Mouse (Mus musculus): ENCODE measurements around the gene Zfp94.

The Zfp94 gene

DNA sequence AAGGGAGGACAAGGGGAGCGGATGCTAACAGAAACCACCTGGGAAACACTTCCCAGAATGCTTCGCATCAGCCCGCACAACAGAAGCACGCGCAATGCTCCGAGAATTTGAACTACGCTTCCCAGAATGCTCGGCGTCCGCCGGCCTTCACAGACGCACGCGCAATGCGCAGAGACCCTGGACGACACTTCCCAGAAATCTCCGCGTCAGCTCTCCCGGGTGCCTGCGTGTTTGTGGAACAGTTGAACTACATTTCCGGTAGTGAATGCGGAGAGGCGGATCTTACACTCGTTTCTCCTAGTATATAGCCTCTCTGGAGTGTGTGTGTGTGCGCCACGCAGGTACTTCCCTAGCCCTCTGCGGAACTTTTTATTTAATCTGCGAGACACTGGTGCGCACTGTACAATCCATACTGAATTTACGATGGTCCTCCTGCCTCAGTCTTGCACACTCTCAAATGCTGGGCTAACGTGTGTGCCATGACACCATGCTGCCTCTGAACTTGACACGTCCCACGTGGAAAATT is at the start of gene Zfp94:
TSS of gene Zfp94 (minus strand) at position 100 of the 526 bp plus-strand sequence.
- peak; percentile 94 for DNase-seq

DNA sequence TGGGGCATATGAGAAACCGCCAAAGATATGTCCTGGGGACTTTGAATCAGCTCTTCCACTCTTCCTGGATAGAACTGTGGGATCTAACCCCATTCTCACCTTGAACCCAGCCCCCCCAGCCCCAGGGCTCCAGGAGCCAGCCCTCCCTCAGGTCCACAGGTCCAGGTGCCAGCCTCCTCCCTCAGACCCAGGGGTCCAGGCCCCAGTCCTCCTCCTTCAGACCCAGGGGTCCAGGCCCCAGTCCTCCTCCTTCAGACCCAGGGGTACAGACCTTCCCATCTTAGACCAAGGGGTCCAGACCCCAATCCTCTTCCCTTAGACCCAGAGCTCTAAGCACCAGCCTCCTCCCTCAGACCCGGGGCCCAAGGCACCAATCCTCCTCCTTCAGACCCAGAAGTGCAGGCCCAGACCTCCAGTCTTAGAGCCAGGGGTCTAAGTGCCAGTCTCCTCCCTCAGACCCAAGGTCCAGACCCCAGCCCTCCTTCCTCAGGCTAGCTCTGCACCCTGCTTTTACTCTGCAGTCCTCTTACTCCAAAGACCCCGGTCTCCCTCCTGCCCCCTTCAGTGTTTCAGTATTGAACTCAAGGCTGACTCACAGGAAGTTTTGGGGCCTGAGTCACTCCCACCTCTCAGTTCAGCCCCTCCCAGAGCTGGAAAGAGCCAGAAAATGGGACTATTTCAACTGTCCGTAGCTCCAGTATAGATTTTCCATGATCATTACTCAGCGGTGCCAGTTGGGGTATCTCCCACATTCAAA is 49.0 kb upstream of the Zfp94 start:
- DNase-seq, result peak; percentile 23

DNA sequence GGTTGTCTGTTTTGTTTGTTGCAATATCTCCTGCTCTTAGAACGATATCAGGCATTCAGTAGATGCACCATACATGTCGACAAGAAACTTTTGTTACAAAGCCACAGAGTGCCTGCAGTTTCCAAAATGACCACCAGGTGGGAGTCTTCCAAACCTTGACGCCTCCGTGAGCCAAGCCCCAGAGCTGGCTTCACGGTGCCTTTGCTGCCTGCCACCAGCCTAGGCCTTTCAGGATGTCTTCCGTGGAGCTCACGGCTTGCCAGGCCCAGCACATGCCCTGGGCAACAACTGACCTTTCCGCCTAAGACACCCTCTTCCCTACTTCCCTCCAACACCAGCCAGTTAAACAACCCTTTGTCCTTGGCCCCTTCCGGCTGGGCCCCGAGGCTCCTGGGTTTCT is 48.4 kb upstream of the Zfp94 start:
- DNase-seq, result peak; percentile 93

DNA sequence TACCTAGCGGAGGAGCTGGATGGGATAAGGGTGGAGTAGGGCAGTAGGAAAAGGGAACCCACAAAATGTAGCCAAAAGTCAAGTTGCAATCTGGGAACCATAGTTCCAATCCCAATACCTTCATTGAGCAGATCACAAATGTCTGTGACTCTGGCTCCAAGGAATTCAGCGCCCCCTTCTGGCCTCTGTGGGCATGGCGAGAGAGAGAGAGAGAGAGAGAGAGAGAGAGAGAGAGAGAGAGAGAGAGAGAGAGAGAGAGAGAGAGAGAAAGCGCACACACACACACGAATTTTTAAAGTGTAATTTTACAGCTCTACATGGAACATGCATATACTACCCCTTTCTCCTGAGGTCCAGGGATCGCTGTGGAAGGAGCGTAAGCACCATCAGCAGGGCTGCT is 46.8 kb upstream of the Zfp94 start:
- peak; percentile 78 for DNase-seq

DNA sequence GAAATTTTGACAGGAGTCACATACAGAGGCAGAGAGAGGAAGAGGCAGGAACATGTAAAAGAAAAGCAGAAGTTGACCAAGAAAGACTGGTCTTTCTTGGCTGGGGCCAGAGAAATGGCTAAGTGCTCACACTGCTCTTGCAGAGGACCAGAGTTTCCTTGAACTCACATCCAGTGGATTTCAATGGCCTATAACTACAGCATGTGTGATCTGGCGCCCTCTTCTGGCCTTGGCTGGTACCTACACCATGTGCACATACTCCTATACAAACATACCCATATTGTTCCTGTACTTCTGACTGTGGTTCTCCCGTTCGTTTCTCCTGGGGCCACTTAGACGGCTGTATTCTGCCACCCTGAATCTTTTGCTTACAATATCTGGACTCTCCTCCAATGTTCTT is 44.5 kb upstream of the Zfp94 start:
- DNase-seq, result no peak

DNA sequence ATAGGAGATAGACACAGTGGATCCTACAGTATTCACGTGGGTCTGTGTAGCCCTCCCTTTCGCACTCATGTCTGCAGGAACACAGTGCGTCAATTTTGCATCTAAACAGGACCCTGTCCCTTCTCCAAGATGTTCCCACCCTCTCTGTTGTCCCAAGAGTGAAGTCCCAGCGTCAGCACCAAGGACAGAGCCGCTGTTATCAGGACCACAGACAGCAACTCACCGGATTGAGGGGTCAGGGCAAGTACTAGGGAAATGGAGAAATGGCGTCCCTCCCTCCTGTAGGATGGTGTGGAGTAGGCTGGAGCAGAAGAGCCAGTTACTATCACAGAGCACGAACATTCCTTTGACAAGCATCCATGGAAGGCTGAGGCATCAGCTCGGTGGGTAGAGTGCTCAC is 42.8 kb upstream of the Zfp94 start:
- peak; percentile 36 for DNase-seq

DNA sequence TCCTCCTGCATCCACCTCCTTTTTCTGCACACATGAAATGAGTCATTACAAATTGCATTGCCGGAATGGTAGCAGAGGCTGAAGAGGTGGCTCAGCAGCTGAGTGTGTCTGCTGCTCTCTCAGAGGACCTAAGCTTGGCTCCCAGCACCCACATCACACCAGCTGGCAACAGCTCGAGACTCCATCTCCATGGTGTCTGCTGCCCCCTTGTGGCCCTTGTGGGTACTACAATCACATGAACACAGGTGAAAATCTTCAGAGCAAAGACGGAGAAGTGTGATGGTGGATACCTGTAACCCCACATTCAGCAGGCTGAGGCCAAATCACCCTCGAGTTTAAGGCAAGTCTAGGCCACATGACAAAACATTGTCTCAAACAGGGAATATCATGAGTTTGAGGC is 41.4 kb upstream of the Zfp94 start:
- peak; percentile 42 for DNase-seq

DNA sequence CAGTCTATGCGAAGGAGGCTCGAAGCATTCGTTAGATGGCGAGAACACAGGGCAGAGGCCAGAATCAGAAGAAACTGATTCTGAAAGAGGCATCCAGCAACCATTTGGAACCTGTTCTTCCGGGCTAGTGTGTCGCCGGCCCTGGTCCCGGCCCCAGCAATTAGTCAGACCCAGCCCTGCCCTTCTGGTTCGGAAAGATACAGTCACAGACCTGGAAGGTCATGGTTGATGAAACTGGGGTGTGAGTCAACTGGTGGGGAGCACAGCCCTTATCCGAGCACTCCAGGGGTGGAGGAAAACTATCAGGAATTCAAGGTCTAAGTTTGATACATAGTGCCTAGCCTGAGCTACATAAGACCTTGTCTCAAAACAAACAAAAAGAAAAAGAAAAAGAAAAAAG is 39.6 kb upstream of the Zfp94 start:
- DNase-seq, result no peak

DNA sequence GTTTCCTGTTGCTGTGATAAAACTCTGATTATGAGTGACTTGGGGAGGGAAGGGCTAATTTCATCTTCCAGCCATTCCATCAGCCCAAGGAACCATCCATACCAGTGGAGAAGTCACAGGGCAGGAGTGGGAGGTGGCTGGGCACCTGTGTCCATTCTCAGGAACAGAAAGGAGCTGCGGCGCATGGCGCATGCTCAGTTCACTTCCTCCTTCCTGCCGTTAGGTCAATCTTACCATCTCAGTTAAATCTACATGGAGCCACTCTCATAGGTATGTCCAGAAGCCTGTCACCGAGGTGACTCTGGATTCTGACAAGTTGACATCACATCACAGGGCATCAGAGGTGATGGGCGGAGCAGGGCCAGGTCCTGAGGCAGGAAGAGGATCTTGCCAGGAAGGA is 39.2 kb upstream of the Zfp94 start:
- DNase-seq, result no peak

DNA sequence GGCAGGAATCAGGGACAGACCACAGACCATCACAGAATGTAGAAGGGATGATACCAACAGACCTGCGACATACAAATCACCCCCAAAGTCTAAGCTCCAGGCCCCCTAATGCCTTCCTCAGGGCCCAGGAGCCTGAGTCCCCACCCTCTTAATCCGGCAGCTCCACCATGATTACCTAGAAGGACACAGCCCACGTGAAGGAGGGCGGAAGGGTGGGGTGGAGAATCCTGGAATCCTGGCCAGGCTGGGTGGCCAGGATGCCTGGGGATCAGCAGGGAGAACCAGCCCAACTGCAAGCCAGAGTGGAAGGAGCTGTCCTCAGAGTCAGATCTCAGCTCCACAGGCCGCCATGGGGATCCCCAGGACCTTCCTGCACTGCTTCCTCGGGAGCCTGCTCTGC is 32.4 kb upstream of the Zfp94 start, which contains the start of gene Lypd5:
TSS of gene Lypd5 (plus strand) at position 301 of the 400 bp plus-strand sequence.
- DNase-seq, result no peak

DNA sequence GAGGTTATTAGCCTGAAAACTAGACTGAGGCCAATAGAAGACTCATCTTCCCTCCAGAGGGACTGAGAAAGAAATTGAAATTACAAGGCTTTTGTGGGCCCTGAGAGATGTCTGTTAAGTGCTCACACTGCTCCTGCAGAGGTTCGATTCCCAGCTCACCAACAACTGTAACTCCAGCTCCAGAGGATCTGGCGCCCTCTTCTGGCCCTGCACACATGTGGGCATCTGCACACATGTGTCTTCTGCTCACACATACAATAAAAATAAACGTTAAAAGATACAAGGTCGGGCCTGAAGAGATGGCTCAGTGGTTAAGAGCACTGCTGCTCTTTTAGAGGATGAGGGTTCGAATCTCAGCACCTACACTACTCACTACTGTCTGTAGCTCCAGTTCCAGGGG is 30.0 kb upstream of the Zfp94 start:
- no peak for DNase-seq

DNA sequence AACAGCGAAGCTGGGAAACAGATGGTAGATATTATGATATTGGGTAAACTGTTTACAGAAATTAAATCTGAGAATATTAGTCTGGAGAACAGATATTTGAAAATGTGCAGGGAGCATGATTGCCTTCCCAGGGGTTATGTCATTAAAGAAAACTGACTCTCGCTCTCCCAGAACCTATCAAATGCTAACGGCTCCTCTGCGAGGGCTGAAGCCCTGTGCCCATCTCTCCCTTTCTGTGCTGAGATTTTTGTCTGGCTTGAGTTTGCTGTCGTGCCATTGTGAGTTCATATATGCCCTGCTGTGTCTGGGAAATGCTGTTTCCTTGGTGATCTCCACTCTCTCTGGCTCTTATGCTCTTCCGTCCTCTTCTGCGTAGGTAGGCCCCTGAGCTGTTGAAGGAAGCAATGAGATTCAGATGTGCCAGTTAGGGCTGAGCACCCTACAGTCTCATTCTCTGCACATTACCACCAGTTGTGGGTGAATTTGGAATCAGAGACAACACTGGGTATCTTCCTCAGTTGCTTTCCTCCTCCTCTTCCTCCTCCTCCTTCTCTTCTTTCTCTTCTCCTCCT is 27.3 kb upstream of the Zfp94 start:
- no peak for DNase-seq

DNA sequence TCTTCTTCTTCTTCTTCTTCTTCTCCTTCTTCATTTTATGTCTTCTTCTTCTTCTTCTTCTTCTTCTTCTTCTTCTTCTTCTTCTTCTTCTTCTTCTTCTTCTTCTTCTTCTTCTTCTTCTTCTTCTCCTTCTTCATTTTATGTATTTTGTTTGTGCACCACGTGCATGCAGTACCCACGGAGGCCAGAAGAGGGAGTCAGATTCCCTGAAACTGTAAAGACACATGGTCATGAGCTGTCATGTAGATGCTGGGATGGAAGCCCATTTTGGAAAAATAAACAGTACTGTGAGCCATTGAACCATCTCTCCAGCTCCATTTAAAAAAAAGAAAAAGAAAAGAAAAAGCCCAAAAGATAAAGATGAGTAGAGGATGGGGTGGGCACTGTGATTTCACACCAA is 21.8 kb upstream of the Zfp94 start:
- DNase-seq, result no peak

DNA sequence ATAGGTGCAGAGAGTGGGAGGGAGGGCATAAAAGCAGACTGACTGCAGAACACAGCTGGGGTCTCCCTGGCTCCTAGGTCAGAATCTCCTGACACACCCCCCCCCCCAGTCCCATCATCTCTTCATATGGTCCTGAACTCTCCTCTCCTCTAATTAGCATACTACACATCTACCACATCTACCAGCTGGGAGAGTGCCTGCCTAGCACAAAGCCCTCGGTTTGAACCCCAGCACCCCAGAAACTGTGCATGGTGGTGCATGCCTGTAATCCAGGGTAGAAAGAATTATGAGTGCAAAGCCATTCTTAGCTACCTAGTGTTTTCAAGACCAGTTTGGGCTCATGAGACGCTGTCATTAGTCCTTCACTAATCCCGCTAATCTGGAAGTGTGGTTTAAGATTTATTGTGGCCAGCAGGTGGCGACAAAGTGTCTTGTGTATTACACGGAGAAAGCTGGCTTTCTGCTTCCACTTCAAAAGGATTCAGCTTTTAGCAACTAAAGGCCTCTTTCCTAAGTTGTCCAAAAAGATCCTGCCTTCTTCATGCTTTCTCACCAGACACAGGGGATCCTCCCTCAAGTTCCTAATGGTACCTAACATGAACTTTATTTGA is 19.3 kb upstream of the Zfp94 start:
- peak; percentile 80 for DNase-seq

DNA sequence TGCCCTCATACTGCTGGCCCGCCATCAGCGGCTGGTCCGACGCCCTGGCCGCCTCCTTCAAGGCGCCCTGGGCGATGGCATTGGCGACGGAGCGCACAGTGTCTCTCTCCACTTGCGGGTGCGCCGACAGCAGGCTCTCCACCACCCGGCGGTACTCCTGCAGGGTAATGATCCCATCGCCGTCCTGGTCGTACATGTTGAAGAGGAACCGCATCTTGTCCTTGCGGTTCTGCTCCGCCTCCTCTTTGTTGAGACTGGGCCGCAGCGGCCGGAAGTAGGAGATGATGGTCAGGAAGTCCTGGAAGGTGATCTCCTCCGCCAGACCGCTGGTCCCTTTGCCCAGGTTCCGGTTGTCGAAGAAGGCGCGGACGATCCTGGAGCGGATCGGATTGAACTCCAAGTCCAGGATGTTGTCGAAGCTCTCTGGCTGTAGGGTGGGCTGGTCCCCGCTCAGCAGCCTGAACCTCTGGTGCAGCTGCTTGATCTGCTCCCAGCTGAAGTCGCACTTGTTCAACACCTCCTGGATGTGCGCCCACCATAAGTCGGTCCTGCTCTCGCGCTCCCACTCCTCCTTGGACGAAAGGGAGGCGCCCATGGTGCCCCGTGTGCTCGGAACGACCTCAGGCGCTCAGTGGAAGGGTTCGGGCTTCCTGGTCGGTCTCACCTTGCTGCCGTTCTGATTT is 17.0 kb upstream of the Zfp94 start, which contains the start of gene Tescl:
TSS of gene Tescl (minus strand) at position 633 of the 683 bp plus-strand sequence.
- DNase-seq, result no peak

DNA sequence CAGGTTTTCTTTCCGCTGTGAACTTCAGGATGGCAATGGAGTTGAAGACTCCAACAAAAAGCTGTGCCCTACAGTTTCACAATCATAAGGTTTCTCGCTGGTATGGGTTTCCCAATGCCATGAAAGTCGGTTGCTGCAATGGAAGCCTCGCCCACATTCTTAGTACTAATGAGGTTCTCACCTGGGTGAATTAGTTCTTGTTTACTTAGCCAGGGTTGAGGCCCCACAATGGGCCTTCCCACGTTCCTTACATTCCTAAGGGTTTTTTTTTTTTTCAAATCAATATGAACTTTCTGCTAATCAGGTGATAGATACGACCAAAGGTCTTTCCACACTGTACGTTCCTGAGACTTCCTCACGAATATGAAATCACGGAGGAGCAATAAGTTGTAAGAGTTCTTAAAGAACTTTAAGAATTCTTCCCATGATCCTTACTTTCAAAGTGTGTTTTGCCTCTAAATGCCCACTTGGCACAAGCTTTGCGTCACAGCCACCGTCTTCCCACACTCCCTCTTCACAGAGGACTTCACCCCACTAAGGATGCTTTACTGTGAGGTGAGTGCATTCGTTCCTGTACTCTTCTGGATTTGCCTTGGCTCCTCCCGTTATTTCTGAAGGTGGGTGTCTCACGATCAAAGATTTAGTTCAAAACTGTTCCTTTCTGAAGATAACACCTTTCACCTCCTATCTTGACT is 11.0 kb upstream of the Zfp94 start:
- DNase-seq, result no peak

DNA sequence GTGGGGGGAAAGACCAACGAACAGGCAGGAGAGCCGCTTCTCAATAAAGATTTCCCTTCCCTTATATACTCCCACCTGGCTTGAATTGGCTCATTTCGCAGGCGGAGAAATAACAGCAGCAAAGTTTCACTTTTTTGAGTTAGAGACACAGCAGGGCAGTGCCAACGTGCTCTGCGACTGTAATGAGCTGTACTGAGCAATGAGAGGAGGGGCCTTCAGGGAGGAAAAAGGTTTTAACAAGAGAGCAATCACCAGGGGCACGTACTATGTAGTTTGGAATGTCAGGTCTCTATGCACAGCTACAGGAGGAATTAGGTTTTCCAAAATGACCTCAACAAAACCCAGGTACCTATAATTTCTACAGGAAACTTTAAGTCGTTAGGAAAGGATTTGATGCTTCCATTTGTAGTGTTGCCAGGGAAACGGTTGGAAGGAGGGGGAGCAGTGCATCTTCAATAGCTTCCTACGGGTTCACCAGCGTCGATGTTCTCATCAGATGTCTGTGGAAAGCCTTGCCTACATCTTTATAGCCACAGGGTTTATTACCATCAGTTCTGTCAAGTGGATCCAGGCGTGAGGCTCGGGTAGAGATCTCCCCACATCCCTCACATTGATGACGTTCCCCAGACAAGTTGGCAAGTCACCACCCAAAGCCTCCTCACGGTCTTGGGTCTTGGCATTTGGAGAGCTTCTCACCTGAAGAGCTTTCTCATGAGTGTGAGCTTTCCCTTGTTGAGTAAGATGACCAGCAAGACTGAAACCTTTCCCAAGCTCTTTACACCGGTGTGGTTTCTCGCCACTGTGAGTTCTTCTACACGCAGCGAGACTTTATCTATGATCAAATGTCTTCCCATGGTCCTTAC is 10.0 kb upstream of the Zfp94 start:
- no peak for DNase-seq

DNA sequence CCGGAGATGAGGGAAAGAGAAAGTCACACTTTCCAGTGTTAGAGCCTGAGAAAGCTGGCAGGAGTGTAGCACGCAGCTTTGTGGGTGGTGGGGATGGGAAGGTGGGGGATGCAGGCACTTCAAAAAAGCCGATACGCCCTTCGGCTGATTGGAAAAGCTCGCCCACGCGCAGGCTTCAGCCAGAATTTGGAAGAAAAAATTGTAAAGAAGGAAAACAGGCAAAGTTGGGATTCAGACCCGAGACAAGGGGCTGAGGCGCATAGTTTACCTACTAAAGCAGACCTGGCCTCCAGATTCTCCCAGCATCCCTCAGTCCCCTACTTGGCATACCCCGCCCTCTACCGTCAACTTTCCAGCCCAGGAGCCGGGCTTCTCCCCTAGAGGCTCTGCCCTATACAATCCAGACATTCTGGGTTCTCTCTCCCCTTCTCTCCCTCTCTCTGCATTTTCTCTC is 9.2 kb upstream of the Zfp94 start:
- no peak for DNase-seq

DNA sequence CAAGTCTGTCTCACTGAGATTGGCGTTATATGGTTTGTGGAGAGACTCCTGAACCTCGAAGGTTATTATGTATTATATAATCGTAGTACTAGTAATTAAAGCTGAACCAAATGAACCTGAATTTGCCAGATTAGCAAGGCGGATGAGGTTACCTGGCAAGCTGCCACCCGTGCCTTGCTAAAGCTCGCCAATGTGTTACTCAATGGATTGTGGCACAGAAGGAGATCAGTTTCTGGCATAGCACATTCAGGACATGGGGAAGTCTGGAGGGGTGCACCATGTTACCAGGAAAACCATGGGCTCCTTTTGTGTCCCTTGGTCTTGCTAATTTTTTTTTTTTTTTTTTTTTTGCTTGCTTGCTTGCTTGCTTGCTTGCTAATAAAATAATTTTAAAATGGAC is 8.7 kb upstream of the Zfp94 start:
- no peak for DNase-seq

DNA sequence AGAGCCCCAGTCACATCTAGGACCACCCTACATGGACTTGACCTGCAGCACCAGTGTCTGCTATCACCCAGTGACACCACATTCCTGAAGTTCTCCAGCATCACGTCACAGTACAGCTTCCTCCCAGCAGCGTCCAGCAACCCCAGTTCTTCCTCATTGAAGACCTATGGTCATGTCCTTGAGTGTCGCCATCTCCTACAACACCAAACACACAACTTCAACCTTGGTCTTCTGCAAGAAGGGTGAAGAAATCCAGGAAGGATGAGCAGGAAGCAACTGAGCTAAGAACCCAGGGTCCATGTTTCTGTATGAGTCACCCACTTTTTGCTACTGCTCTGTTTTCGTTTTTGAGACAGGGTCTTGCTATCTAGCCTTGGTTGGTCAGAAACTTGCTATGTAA is 6.1 kb upstream of the Zfp94 start:
- DNase-seq, result no peak

DNA sequence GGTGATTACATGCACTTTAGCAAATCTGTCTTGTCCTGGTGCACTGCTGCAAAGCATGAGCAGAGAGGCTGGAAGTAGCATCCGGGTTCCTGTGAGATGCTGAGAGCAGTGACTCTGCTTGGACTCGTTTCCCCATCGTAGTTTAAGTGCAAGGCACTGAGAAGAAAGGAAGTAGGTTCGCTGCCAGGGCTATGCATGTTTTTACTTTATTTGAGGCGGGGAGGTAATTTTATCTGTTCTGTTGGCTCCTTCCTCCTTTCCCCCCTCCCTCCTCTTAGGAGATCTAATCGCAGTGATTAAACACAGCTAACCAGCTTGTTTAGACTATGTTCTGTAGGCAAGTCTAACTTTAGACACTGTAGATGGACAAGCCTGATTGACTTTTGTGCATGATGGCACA is 2.5 kb upstream of the Zfp94 start:
- DNase-seq, result no peak

Measured in thymus, postnatal 14 days (tissue).